Mouse (Mus musculus): ENCODE measurements at regions not wholly inside any gene's neighbourhood (a gene's known extent, or its start where the extent isn't known, plus 50 kb on each side); places are given as distances from the start of the nearest gene placed in this dataset.
"Not testable (repeated sequence)": the region's sequence is repeated elsewhere in the genome, so short reads cannot be mapped to it uniquely, and the experiment has no call there.

DNA sequence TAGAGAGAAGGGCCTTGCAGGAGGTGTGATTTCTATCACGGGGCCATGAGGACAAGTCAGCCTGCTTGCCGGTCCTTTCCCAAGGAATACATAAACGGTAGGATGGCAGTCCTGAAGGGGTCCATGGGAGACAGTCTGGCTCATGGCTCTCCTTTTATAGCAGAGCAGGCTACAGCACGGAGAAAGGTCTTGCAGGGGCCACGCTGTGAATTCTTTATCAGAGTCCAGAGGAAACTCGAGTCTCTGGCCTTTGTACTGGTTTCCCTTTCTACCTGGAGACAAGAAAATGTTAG is 1984.0 kb downstream of the 4930444P10Rik start:
- Histone ChIP-seq H3K36me3 (no peaks in the 10 kb centered on the region), H3K27me3 (no peaks in the 10 kb centered on the region), H3K9me3 (no peaks in the 10 kb centered on the region), H3K9ac (no peak overlapping the region), H3K27ac (no peak overlapping the region), H3K4me3 (no peak overlapping the region), H3K4me2 (replicated peaks) (no peak overlapping the region), H3K4me1 (peaks cover 9% of the 10 kb centered on the region; the same call in 1 of the 2 replicates)
- WGBS = 20% methylated on average over 6 of the region's 6 CpGs
- ATAC-seq (ENCODE audit: low FRiP score, low read depth) = peak; percentile 28; the same call in 1 of the 2 replicates

DNA sequence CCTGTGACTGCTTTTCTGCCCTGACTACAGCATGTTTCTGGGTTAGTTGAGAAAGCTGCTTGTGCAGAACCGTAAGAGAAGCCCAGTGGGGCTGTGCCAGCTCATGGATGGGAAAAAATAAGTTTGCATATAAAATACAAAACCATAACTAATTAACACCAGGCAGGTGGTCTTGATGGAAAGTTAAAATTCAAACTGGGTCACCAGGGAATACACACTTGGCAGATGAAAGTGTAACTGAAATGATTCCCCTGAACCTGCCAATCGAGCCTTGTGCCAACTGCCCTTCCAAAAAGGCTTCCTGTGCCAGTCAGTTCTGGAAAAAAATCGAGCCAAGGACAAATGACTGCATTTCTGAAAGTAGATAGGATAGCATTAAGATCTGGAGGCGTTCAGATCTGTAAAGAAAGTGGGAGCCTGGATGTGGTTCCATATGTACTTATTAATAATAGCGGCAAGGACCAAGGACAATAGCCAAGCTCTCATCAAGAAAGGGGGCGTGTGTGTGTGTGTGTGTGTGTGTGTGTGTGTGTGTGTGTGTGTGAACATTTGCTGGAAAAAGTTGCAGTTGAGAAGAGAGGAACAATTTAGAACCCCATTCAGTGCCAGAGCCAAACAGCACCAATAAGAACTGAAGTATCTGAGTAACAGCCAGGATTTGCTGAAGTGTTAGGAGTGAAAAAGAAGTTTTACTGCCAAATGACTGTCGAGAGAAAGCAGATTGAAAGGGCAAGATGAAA is 1984.5 kb downstream of the 4930444P10Rik start:
- H3K27ac ChIP-seq = no peak overlapping the region
- WGBS = 63% methylated on average over 7 of the region's 7 CpGs

DNA sequence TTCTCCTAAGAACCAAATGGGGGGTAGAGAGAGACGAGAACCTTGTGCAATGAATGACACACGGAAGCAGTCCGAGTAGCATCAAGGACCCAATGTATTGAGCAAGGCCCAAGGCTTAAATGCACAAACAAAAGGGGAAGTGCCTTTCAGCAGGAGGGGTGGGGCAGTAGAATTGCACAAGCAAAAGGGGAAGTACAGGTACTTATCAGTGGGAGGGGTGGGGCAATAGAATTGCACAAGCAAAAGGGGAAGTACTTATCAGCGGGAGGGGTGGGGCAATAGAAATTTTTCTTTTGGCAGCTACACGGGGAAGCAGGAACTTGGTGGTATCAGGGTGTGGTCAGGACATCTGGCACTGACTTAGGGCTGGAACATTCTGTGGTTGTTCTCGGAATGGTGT is 1987.6 kb downstream of the 4930444P10Rik start:
- not testable (repeated sequence) for ATAC-seq (ENCODE audit: low FRiP score, low read depth)

More for the DNA sequence above, 1984.5 kb downstream of the 4930444P10Rik start:
- no peaks in the 10 kb centered on the region for H3K36me3 ChIP-seq
- H3K4me1 ChIP-seq = peaks cover 9% of the 10 kb centered on the region; the same call in 1 of the 2 replicates
- no peak overlapping the region for H3K4me3 ChIP-seq
- no peak overlapping the region for H3K4me2 ChIP-seq (replicated peaks)
- no peak overlapping the region for H3K9ac ChIP-seq
- ATAC-seq (ENCODE audit: low FRiP score, low read depth) = peak; percentile 24; the same call in 1 of the 2 replicates
- no peaks in the 10 kb centered on the region for H3K9me3 ChIP-seq
- no peaks in the 10 kb centered on the region for H3K27me3 ChIP-seq

DNA sequence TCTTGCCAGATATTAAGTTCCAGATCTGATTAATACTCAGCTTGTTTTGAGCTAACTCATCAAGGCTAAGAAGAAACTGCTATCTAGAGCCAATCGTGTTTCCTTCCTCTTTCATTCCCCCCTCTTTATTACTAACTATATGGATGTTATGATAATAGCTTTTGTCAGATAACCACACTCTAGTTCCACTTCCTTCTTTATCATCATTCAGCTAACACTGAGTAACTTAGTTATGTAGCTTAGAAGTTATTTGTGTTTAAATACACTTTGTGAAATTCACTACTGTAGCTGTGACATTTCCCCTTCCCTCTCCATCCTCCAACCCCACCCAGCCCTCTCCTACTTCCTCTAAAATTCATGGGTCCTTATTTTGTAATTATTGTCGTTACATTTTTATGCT is 1988.6 kb downstream of the 4930444P10Rik start:
- no peak overlapping the region for H3K4me2 ChIP-seq (replicated peaks)
- WGBS = 84% methylated on average over 2 of the region's 2 CpGs

More for the DNA sequence above, 1987.6 kb downstream of the 4930444P10Rik start:
- H3K36me3 ChIP-seq; H3K27me3 ChIP-seq; H3K4me1 ChIP-seq; H3K27ac ChIP-seq; H3K4me3 ChIP-seq; H3K9ac ChIP-seq; H3K4me2 ChIP-seq (replicated peaks); H3K9me3 ChIP-seq: not testable (repeated sequence)
- WGBS = 86% methylated on average over 6 of the region's 6 CpGs

DNA sequence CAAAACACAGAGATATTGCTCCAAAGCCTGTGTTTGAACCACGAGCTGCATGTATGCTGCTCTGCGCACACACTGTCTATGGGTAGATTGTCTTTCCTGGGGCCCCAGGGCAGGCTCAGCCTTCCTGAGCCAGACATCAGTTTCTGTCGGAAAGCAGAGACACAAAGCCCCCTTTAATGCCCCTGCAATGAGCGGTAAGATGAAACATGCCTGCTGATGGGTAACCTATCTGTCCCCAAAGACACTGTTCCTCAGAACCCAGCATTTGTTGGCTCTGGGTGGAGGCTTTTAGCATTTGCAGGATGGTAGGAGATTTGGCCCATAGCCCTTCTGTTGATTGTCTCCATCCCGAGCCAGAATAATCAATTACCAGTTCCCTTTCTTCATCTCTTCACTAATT is 1994.1 kb downstream of the 4930444P10Rik start:
- H3K4me3 ChIP-seq = no peak overlapping the region
- H3K4me1 ChIP-seq = peaks cover 8% of the 10 kb centered on the region
- H3K27ac ChIP-seq = no peak overlapping the region
- no peak overlapping the region for H3K4me2 ChIP-seq (replicated peaks)
- no peaks in the 10 kb centered on the region for H3K36me3 ChIP-seq
- no peaks in the 10 kb centered on the region for H3K9me3 ChIP-seq
- ATAC-seq (ENCODE audit: low FRiP score, low read depth) = no peak
- 65% methylated on average over 5 of the region's 5 CpGs for WGBS
- 0 out of 2 replicates have a peak, but pooled peaks cover 3% of the 10 kb centered on the region for H3K27me3 ChIP-seq
- H3K9ac ChIP-seq = no peak overlapping the region

More for the DNA sequence above, 1988.6 kb downstream of the 4930444P10Rik start:
- no peak overlapping the region for H3K9ac ChIP-seq
- peaks cover 9% of the 10 kb centered on the region; the same call in 1 of the 2 replicates for H3K4me1 ChIP-seq
- ATAC-seq (ENCODE audit: low FRiP score, low read depth) = no peak
- 0 out of 2 replicates have a peak, but pooled peaks cover 3% of the 10 kb centered on the region for H3K27me3 ChIP-seq
- no peak overlapping the region for H3K27ac ChIP-seq
- no peak overlapping the region for H3K4me3 ChIP-seq
- H3K36me3 ChIP-seq = no peaks in the 10 kb centered on the region
- no peaks in the 10 kb centered on the region for H3K9me3 ChIP-seq

DNA sequence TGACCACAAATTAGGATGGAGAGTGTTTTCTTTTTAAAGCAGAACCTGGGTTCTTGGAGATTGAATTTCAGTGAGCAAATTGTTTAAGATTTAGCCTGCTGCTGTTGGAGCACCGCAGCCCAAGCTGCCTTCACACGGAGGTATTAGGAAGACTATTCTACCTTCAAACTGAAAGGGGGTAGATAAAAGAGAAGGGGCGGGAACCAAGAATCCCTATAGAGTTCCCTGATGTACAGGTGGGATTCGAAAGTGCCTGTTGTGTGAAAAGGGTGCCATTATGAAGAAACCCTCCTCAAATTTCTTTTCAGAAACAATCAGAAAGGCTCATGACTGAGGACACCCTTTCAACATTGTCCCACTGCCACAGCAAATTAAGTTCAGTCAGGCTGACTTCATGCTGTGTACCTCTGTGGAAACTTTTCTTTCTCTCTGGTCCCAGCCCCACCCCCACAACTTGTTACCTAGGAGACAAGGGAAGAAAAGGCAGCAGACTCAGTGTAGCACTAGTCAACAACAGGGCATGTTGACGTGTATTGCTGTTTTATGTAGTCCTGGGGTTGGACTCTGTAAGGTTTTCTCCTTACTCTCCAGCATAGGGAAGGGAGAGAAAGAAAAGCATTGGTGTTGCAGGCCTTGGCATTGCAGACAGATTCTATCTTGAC is 1995.4 kb downstream of the 4930444P10Rik start:
- Histone ChIP-seq H3K4me2 (replicated peaks) (no peak overlapping the region), H3K9me3 (no peaks in the 10 kb centered on the region), H3K9ac (no peak overlapping the region), H3K4me1 (peaks cover 8% of the 10 kb centered on the region), H3K27me3 (0 out of 2 replicates have a peak, but pooled peaks cover 3% of the 10 kb centered on the region), H3K4me3 (no peak overlapping the region), H3K27ac (no peak overlapping the region), H3K36me3 (no peaks in the 10 kb centered on the region)
- no peak for ATAC-seq (ENCODE audit: low FRiP score, low read depth)
- WGBS = 26% methylated on average over 5 of the region's 5 CpGs

DNA sequence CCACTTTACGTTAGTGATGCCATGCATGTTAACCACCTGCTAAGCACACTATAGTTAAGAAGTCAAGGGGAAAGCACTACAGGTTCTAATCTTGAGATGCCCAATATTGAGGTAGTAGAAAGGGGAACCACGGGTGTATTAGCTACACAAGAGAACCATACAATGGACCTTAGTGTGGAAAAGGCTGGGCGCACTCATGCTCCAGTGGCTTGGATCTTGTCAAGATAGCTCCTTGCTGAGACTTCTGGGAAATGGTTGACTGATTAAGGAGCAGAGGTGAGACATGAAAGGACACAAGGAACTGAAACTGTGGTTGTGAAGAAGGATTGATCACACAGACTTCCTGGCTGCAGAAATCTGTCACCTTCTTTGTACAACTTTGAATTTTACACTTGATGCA is 2028.3 kb downstream of the 4930444P10Rik start:
- Histone ChIP-seq H3K9me3 (peaks cover 5% of the 10 kb centered on the region), H3K9ac (no peak overlapping the region), H3K27me3 (0 out of 2 replicates have a peak, but pooled peaks cover 2% of the 10 kb centered on the region), H3K4me2 (replicated peaks) (no peak overlapping the region), H3K4me1 (no peaks in the 10 kb centered on the region), H3K4me3 (no peak overlapping the region), H3K27ac (no peak overlapping the region), H3K36me3 (no peaks in the 10 kb centered on the region)
- ATAC-seq (ENCODE audit: low FRiP score, low read depth) = no peak
- WGBS = 89% methylated on average over 3 of the region's 3 CpGs

DNA sequence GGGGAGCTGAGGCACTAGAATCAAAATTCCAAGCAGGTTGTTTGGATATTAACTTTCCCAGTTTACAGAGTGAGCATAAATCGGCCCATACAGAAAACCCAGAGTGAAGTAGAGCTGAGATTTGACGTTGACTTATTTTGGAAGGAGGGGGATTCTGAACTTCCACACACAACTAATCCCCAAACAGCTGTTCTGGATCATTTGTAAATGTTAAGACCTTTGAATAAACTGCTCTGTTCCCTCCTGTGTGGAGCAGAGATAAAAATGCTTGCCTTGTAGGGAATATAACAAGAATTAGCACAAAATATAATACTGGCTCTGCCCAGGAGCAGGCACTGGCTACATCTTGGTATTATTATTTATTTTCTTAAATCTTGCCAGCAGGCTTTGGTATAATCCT is 2057.0 kb downstream of the 4930444P10Rik start:
- Histone ChIP-seq H3K9ac (no peak overlapping the region), H3K36me3 (no peaks in the 10 kb centered on the region), H3K27ac (no peak overlapping the region), H3K4me3 (no peak overlapping the region), H3K9me3 (no peaks in the 10 kb centered on the region), H3K4me1 (no peaks in the 10 kb centered on the region), H3K4me2 (replicated peaks) (no peak overlapping the region), H3K27me3 (no peaks in the 10 kb centered on the region)
- ATAC-seq (ENCODE audit: low FRiP score, low read depth) = no peak
- WGBS = 32% methylated on average over 2 of the region's 2 CpGs

DNA sequence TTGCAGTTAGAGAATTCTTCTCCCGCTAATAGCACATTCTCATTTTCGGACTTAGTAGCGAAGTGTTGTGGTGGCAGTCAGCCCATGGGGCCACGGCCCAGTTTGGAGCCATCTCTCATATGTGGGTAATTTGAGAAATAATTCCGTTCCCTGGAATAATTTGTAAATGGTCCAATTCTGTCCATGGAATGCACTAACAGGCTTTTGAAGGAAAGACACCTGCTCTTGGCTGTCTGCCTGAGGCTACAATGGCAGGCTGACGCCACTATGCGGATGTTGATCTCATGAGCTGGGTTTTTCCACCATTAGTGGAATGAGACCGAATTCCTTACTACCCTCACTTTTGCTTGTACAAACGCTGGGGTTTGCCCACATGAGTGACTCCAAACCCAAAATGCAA is 2081.6 kb downstream of the 4930444P10Rik start:
- Histone ChIP-seq H3K27ac (no peak overlapping the region), H3K9ac (no peak overlapping the region), H3K4me2 (replicated peaks) (no peak overlapping the region), H3K4me3 (no peak overlapping the region), H3K9me3 (no peaks in the 10 kb centered on the region), H3K36me3 (no peaks in the 10 kb centered on the region), H3K27me3 (no peaks in the 10 kb centered on the region), H3K4me1 (peaks cover 2% of the 10 kb centered on the region; the same call in 1 of the 2 replicates)
- peak; percentile 57; the same call in 1 of the 2 replicates for ATAC-seq (ENCODE audit: low FRiP score, low read depth)
- WGBS = 69% methylated on average over 9 of the region's 9 CpGs

DNA sequence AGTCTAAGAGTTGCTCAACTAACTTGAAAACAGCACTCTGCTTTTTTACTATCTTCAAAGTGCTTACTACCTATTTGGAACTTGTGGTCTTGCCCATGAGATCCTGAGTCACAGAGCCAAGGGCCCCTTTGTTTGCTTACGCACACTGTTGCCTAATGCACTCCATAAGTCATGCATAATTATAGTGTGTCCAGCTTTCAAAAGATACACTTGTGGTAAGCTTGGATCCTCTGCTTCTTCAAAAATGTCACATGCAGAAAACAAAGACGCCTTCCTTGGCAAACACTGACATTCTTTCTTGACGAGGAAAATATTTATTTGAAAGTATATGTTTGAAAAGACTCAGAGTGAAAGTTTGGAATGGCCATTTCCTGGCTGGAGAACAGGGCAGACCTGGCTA is 2082.3 kb downstream of the 4930444P10Rik start:
- H3K27ac ChIP-seq = no peak overlapping the region
- no peak for ATAC-seq (ENCODE audit: low FRiP score, low read depth)
- H3K36me3 ChIP-seq = no peaks in the 10 kb centered on the region
- WGBS = 76% methylated on average over 3 of the region's 3 CpGs
- no peak overlapping the region for H3K9ac ChIP-seq
- no peaks in the 10 kb centered on the region for H3K9me3 ChIP-seq
- H3K4me3 ChIP-seq = no peak overlapping the region
- H3K4me1 ChIP-seq = peaks cover 2% of the 10 kb centered on the region; the same call in 1 of the 2 replicates
- no peaks in the 10 kb centered on the region for H3K27me3 ChIP-seq
- no peak overlapping the region for H3K4me2 ChIP-seq (replicated peaks)

DNA sequence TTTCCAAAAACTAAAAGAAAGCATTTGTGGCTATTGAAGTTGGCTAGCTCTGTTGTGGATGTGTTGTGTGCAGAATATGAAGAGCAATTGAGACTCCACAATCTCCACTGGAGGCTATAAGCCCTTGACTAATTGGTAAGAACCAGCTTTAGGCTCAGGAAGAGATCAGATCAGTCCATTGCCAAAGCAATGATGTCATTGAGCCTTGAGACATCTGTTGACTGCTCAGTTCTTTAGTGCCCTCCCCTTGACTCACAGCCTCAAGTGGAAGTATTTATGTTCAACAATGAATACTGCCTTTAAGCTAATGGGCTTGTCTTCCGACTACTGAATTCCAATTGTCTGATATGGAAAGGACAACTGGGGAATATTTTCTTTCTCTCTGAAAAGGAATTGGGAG is 2090.6 kb downstream of the 4930444P10Rik start:
- ATAC-seq (ENCODE audit: low FRiP score, low read depth) = 0 out of 2 replicates have a peak, but pooled peaks have one; percentile 15
- H3K27me3 ChIP-seq = no peaks in the 10 kb centered on the region
- H3K9me3 ChIP-seq = no peaks in the 10 kb centered on the region
- H3K9ac ChIP-seq = no peak overlapping the region
- 0 out of 2 replicates have a peak, but pooled peaks cover 8% of the 10 kb centered on the region for H3K4me1 ChIP-seq
- H3K27ac ChIP-seq = no peak overlapping the region
- no peak overlapping the region for H3K4me2 ChIP-seq (replicated peaks)
- no peaks in the 10 kb centered on the region for H3K36me3 ChIP-seq
- no peak overlapping the region for H3K4me3 ChIP-seq
- WGBS = 83% methylated on average over 1 of the region's 1 CpGs

DNA sequence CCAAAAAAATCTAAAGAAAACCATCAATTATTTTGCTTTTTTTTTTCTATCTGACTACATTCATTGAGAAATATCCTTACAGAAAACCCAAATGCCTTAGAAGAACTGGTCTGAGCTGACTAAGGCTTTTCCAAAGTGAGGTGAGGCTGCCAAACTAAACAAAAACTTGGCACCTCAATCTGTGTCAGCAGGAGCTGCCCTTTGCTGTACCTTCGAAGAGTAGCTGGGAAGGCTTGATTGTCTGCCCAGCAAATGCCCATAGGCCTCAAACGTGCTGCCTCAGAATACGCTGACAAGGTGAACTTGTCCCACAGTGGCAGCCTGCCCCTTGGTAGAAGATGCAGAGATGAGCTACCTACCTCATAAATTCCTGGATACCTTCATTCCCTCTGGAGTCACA is 2091.7 kb downstream of the 4930444P10Rik start:
- H3K27me3 ChIP-seq = no peaks in the 10 kb centered on the region
- no peak for ATAC-seq (ENCODE audit: low FRiP score, low read depth)
- H3K36me3 ChIP-seq = no peaks in the 10 kb centered on the region
- H3K9ac ChIP-seq = no peak overlapping the region
- 53% methylated on average over 3 of the region's 3 CpGs for WGBS
- no peaks in the 10 kb centered on the region for H3K9me3 ChIP-seq
- H3K4me3 ChIP-seq = no peak overlapping the region
- no peak overlapping the region for H3K27ac ChIP-seq
- H3K4me1 ChIP-seq = 0 out of 2 replicates have a peak, but pooled peaks cover 8% of the 10 kb centered on the region
- H3K4me2 ChIP-seq (replicated peaks) = no peak overlapping the region

All from limb, embryonic 13.5 days (tissue).